Mouse (Mus musculus): ENCODE results near the gene Kcng3.

The Kcng3 gene

GRCm38 (mm10) chr17:83631783-83632652 is at the start of gene Kcng3:
Gene Kcng3 (minus strand): TSS chr17:83631895.
- no peak for DNase-seq (ENCODE audit: low spot score)

GRCm38 (mm10) chr17:83677370-83677769 is 45.7 kb upstream of the Kcng3 start:
- no peak for DNase-seq (ENCODE audit: low spot score)

- no peak for DNase-seq (ENCODE audit: low spot score)
Measured at GRCm38 (mm10) chr17:83672685-83673084, 41.0 kb upstream of the Kcng3 start.

- no peak for DNase-seq (ENCODE audit: low spot score)
Measured at GRCm38 (mm10) chr17:83667934-83668690, 36.4 kb upstream of the Kcng3 start.

- no peak for DNase-seq (ENCODE audit: low spot score)
Measured at GRCm38 (mm10) chr17:83666597-83667287, 35.0 kb upstream of the Kcng3 start.

GRCm38 (mm10) chr17:83664761-83665160 is 33.1 kb upstream of the Kcng3 start:
- DNase-seq (ENCODE audit: low spot score): no peak

- DNase-seq (ENCODE audit: low spot score): no peak
Measured at GRCm38 (mm10) chr17:83658943-83659342, 27.2 kb upstream of the Kcng3 start.

- no peak for DNase-seq (ENCODE audit: low spot score)
Measured at GRCm38 (mm10) chr17:83657375-83657774, 25.7 kb upstream of the Kcng3 start.

- DNase-seq (ENCODE audit: low spot score): no peak
Measured at GRCm38 (mm10) chr17:83655732-83656131, 24.0 kb upstream of the Kcng3 start.

- DNase-seq (ENCODE audit: low spot score): no peak
Measured at GRCm38 (mm10) chr17:83654651-83655136, 23.0 kb upstream of the Kcng3 start.

- no peak for DNase-seq (ENCODE audit: low spot score)
Measured at GRCm38 (mm10) chr17:83653635-83654034, 21.9 kb upstream of the Kcng3 start.

GRCm38 (mm10) chr17:83650932-83651682 is 19.4 kb upstream of the Kcng3 start:
- no peak for DNase-seq (ENCODE audit: low spot score)

GRCm38 (mm10) chr17:83649986-83650385 is 18.3 kb upstream of the Kcng3 start:
- DNase-seq (ENCODE audit: low spot score): no peak

- DNase-seq (ENCODE audit: low spot score): no peak
Measured at GRCm38 (mm10) chr17:83647413-83647812, 15.7 kb upstream of the Kcng3 start.

GRCm38 (mm10) chr17:83646425-83647163 is 14.9 kb upstream of the Kcng3 start:
- no peak for DNase-seq (ENCODE audit: low spot score)

GRCm38 (mm10) chr17:83645226-83645808 is 13.6 kb upstream of the Kcng3 start:
- no peak for DNase-seq (ENCODE audit: low spot score)

GRCm38 (mm10) chr17:83637393-83637792 is 5.7 kb upstream of the Kcng3 start:
- DNase-seq (ENCODE audit: low spot score): no peak

- no peak for DNase-seq (ENCODE audit: low spot score)
Measured at GRCm38 (mm10) chr17:83636443-83636842, 4.7 kb upstream of the Kcng3 start.

- DNase-seq (ENCODE audit: low spot score): no peak
Measured at GRCm38 (mm10) chr17:83632653-83633570, 1.2 kb upstream of the Kcng3 start.
